Comparison of ENCODE assay signal across 8 mouse cellular contexts in genomic region chr4:63545231-63545958, GRCm38 (mm10). TPM values are rescaled to one million over a fixed set of nuclear protein-coding genes. Genes with fewer than 3 reads are reported as not detected.
DNase-seq lines count a peak whose midpoint lies in the region; ATAC-seq and TF ChIP-seq lines count a peak whose summit lies in the region.

No protein-coding gene starts in this region.

- ATAC-seq in forebrain, embryonic 16.5 days = no peak
- ATAC-seq in lung, embryonic 15.5 days (ENCODE audit: borderline replicate concordance, extremely low read depth, low FRiP score, low TSS enrichment) = peak; percentile 20; the same call in 1 of the 2 replicates

- DNase-seq in embryo, embryonic 10 days (ENCODE audit: low spot score) = peak; percentile 16
- DNase-seq in embryo, embryonic 10.5 days (ENCODE audit: low spot score) = no peak
- DNase-seq in frontal cortex, postnatal 36 days (ENCODE audit: low spot score in 2 of 2) = no peak
- no peak for DNase-seq in spleen, postnatal 10 days (ENCODE audit: low spot score in 2 of 2)
- no peak for DNase-seq in retina, embryonic 14.5 days (ENCODE audit: low spot score)

- H3K4me3 ChIP-seq in E14TG2a.4 (replicated peaks; ENCODE audit: low read length) = peak overlapping the region; percentile 85
- peak overlapping the region; percentile 79 for H3K4me3 ChIP-seq in forebrain, embryonic 16.5 days (replicated peaks; ENCODE audit: low read length)
- peak overlapping the region; percentile 76 for H3K4me3 ChIP-seq in lung, embryonic 15.5 days

- peaks cover 39% of the 10 kb centered on the region for H3K36me3 ChIP-seq in E14TG2a.4 (ENCODE audit: insufficient read depth, low read length)
- H3K36me3 ChIP-seq in forebrain, embryonic 16.5 days (ENCODE audit: control insufficient read depth, insufficient read depth) = peaks cover 12% of the 10 kb centered on the region
- H3K36me3 ChIP-seq in lung, embryonic 15.5 days = peaks cover 16% of the 10 kb centered on the region

- H3K4me1 ChIP-seq in E14TG2a.4 (replicated peaks; ENCODE audit: low read depth, low read length) = peaks cover 41% of the 10 kb centered on the region
- H3K4me1 ChIP-seq in forebrain, embryonic 16.5 days (replicated peaks; ENCODE audit: control insufficient read depth, insufficient read depth, low read length) = peaks cover 31% of the 10 kb centered on the region
- H3K4me1 ChIP-seq in lung, embryonic 15.5 days = peaks cover 23% of the 10 kb centered on the region

- H3K27ac ChIP-seq in forebrain, embryonic 16.5 days (ENCODE audit: low read length) = peak overlapping the region; percentile 81
- H3K27ac ChIP-seq in lung, embryonic 15.5 days = peak overlapping the region; percentile 76

- peak overlapping the region; percentile 72 for H3K4me2 ChIP-seq in forebrain, embryonic 16.5 days (ENCODE audit: low read length)
- H3K4me2 ChIP-seq in lung, embryonic 15.5 days = peak overlapping the region; percentile 63

- H3K9me3 ChIP-seq in E14TG2a.4 (ENCODE audit: low read length) = no peaks in the 10 kb centered on the region
- no peaks in the 10 kb centered on the region for H3K9me3 ChIP-seq in forebrain, embryonic 16.5 days (ENCODE audit: control insufficient read depth, low read length)
- H3K9me3 ChIP-seq in lung, embryonic 15.5 days = no peaks in the 10 kb centered on the region

- WGBS in forebrain, embryonic 16.5 days = 8% methylated on average over 26 of the region's 26 CpGs
- 15% methylated on average over 26 of the region's 26 CpGs for WGBS in lung, embryonic 15.5 days

- peak overlapping the region; percentile 74 for H3K9ac ChIP-seq in forebrain, embryonic 16.5 days (replicated peaks; ENCODE audit: low read depth, low read length)
- peak overlapping the region; percentile 83 for H3K9ac ChIP-seq in lung, embryonic 15.5 days

- H3K27me3 ChIP-seq in E14TG2a.4 (ENCODE audit: insufficient read depth, low read length) = no peaks in the 10 kb centered on the region
- H3K27me3 ChIP-seq in forebrain, embryonic 16.5 days (replicated peaks; ENCODE audit: control insufficient read depth, insufficient read depth, low read length) = no peaks in the 10 kb centered on the region
- H3K27me3 ChIP-seq in lung, embryonic 15.5 days = no peaks in the 10 kb centered on the region

- no peak for TF ChIP-seq CTCF in E14TG2a.4 (conservative IDR thresholded peaks at IDR 0.05; ENCODE audit: low read length)

RNA-seq across cellular contexts. Expression of gene Atp6v1g1, which starts 0.8 kb away (rescaled TPM):
- 427 and 436 TPM in 2 replicates for polyA plus RNA-seq in forebrain, embryonic 16.5 days (2015; fragmentation: Nextera tagmentation; extraction: Ambion mirVana)
- polyA plus RNA-seq in lung, embryonic 15.5 days (2015; fragmentation: Nextera tagmentation; extraction: Ambion mirVana) = 265 and 273 TPM in 2 replicates

RNA-seq across cellular contexts. Expression of gene Tmem268, which starts 13.2 kb away (rescaled TPM):
- 4.8 and 6.0 TPM in 2 replicates for polyA plus RNA-seq in forebrain, embryonic 16.5 days (2015; fragmentation: Nextera tagmentation; extraction: Ambion mirVana)
- 9.0 and 9.8 TPM in 2 replicates for polyA plus RNA-seq in lung, embryonic 15.5 days (2015; fragmentation: Nextera tagmentation; extraction: Ambion mirVana)

RNA-seq across cellular contexts. Expression of gene Whrn, which starts 49.6 kb away (rescaled TPM):
- 5.1 and 6.4 TPM in 2 replicates for polyA plus RNA-seq in forebrain, embryonic 16.5 days (2015; fragmentation: Nextera tagmentation; extraction: Ambion mirVana)
- 2.7 and 2.8 TPM in 2 replicates for polyA plus RNA-seq in lung, embryonic 15.5 days (2015; fragmentation: Nextera tagmentation; extraction: Ambion mirVana)

RNA-seq across cellular contexts. Expression of gene Gm11213, which starts 59.7 kb away (rescaled TPM):
- polyA plus RNA-seq in forebrain, embryonic 16.5 days (2015; fragmentation: Nextera tagmentation; extraction: Ambion mirVana) = not detected in 2 replicates
- not detected in 2 replicates for polyA plus RNA-seq in lung, embryonic 15.5 days (2015; fragmentation: Nextera tagmentation; extraction: Ambion mirVana)
